Comparison of ENCODE assay signal across 14 mouse cellular contexts in genomic region chr7:143310847-143311246, GRCm38 (mm10).
DNase-seq lines count a peak whose midpoint lies in the region; ATAC-seq lines count a peak whose summit lies in the region.
"Had no signal": no experiment of that assay in that cellular context is flagged by ENCODE, and none has a peak within 500 bp of the region (broad histone marks: within the 10 kb centered on the region; RNA-seq: fewer than 3 reads in every experiment).

No protein-coding gene starts in this region.

- 0 out of 2 replicates have a peak, but pooled peaks cover 7% of the 10 kb centered on the region for H3K27me3 ChIP-seq in hindbrain, embryonic 10.5 days (ENCODE audit: insufficient read depth, poor library complexity, severe bottlenecking)
- no peaks in the 10 kb centered on the region for H3K27me3 ChIP-seq in hindbrain, embryonic 14.5 days (ENCODE audit: control insufficient read depth, insufficient read depth, low read length)
- no peaks in the 10 kb centered on the region for H3K27me3 ChIP-seq in embryonic facial prominence, embryonic 11.5 days (ENCODE audit: control insufficient read depth, insufficient read depth, low read length)
- no peaks in the 10 kb centered on the region for H3K27me3 ChIP-seq in limb, embryonic 12.5 days

- H3K27ac ChIP-seq in hindbrain, embryonic 10.5 days: peak overlapping the region; percentile 64
- no peak overlapping the region for H3K27ac ChIP-seq in hindbrain, embryonic 14.5 days
- peak overlapping the region; percentile 70 for H3K27ac ChIP-seq in embryonic facial prominence, embryonic 11.5 days (replicated peaks; ENCODE audit: low read depth, low read length)
- H3K27ac ChIP-seq in limb, embryonic 12.5 days: peak overlapping the region; percentile 78

- no peaks in the 10 kb centered on the region for H3K9me3 ChIP-seq in hindbrain, embryonic 10.5 days
- H3K9me3 ChIP-seq in hindbrain, embryonic 14.5 days (ENCODE audit: control insufficient read depth, low read length): no peaks in the 10 kb centered on the region
- no peaks in the 10 kb centered on the region for H3K9me3 ChIP-seq in embryonic facial prominence, embryonic 11.5 days (replicated peaks; ENCODE audit: control insufficient read depth, low read length)
- H3K9me3 ChIP-seq in limb, embryonic 12.5 days: no peaks in the 10 kb centered on the region
- H3K9me3 ChIP-seq: megakaryocyte, embryonic 14.5 days had no signal

- 74% methylated on average over 8 of the region's 8 CpGs for WGBS in hindbrain, embryonic 10.5 days
- WGBS in hindbrain, embryonic 14.5 days: 83% methylated on average over 8 of the region's 8 CpGs
- WGBS in embryonic facial prominence, embryonic 11.5 days: 31% methylated on average over 8 of the region's 8 CpGs
- 36% methylated on average over 8 of the region's 8 CpGs for WGBS in limb, embryonic 12.5 days

- H3K36me3 ChIP-seq in hindbrain, embryonic 10.5 days: no peaks in the 10 kb centered on the region
- no peaks in the 10 kb centered on the region for H3K36me3 ChIP-seq in hindbrain, embryonic 14.5 days (replicated peaks; ENCODE audit: control insufficient read depth, insufficient read depth)
- no peaks in the 10 kb centered on the region for H3K36me3 ChIP-seq in embryonic facial prominence, embryonic 11.5 days (replicated peaks; ENCODE audit: control insufficient read depth, insufficient read depth, low read depth, low read length)
- no peaks in the 10 kb centered on the region for H3K36me3 ChIP-seq in limb, embryonic 12.5 days

- no peak for DNase-seq in hindbrain, embryonic 10.5 days (ENCODE audit: low spot score)
- DNase-seq in hindbrain, embryonic 14.5 days (ENCODE audit: low spot score): no peak
- peak; percentile 54 for DNase-seq in embryo, embryonic 10.5 days (ENCODE audit: low spot score)
- peak; percentile 84 for DNase-seq in embryonic facial prominence, embryonic 11.5 days (ENCODE audit: low spot score)
- DNase-seq in retina, postnatal 1 day: no peak
- DNase-seq in adrenal gland, adult 18-20 months (ENCODE audit: low spot score in 2 of 2): no peak
- DNase-seq: cerebellum, postnatal 36 days; heart, adult 18-20 months; layer of hippocampus, postnatal 36 days; lung, adult 2 months; right cerebral cortex, postnatal 14 days had no signal

- H3K9ac ChIP-seq in hindbrain, embryonic 14.5 days: no peak overlapping the region
- no peak overlapping the region; the same call in 1 of the 2 replicates for H3K9ac ChIP-seq in embryonic facial prominence, embryonic 11.5 days (replicated peaks; ENCODE audit: low read length)
- no peak overlapping the region for H3K9ac ChIP-seq in limb, embryonic 12.5 days (replicated peaks)

- H3K4me2 ChIP-seq in hindbrain, embryonic 14.5 days (replicated peaks): no peak overlapping the region
- H3K4me2 ChIP-seq in embryonic facial prominence, embryonic 11.5 days (ENCODE audit: low read depth, low read length): no peak overlapping the region
- no peak overlapping the region for H3K4me2 ChIP-seq in limb, embryonic 12.5 days

- ATAC-seq in hindbrain, embryonic 14.5 days (ENCODE audit: low FRiP score): no peak
- peak; percentile 69; the same call in 1 of the 2 replicates for ATAC-seq in embryonic facial prominence, embryonic 11.5 days (replicated peaks; ENCODE audit: insufficient number of reproducible peaks, low FRiP score, low TSS enrichment, low read depth)
- ATAC-seq in limb, embryonic 12.5 days (ENCODE audit: insufficient number of reproducible peaks, insufficient read depth, low FRiP score, low TSS enrichment, low read depth): no peak
- ATAC-seq: CD4-positive, CD25-positive, alpha-beta regulatory T cell, adult 4 months had no signal

- no peak overlapping the region for H3K4me3 ChIP-seq in hindbrain, embryonic 10.5 days
- no peak overlapping the region for H3K4me3 ChIP-seq in hindbrain, embryonic 14.5 days (replicated peaks; ENCODE audit: low read length)
- H3K4me3 ChIP-seq in embryonic facial prominence, embryonic 11.5 days (ENCODE audit: low read depth, low read length): no peak overlapping the region
- H3K4me3 ChIP-seq in limb, embryonic 12.5 days (replicated peaks): no peak overlapping the region
- H3K4me3 ChIP-seq: megakaryocyte, embryonic 14.5 days had no signal

- H3K4me1 ChIP-seq in hindbrain, embryonic 10.5 days (replicated peaks): peaks cover 46% of the 10 kb centered on the region
- H3K4me1 ChIP-seq in hindbrain, embryonic 14.5 days (replicated peaks; ENCODE audit: control insufficient read depth, insufficient read depth, low read length): peaks cover 2% of the 10 kb centered on the region
- no peaks in the 10 kb centered on the region; the same call in 1 of the 2 replicates for H3K4me1 ChIP-seq in embryonic facial prominence, embryonic 11.5 days (ENCODE audit: control insufficient read depth, insufficient read depth, low read length)
- peaks cover 36% of the 10 kb centered on the region for H3K4me1 ChIP-seq in limb, embryonic 12.5 days (replicated peaks)
- H3K4me1 ChIP-seq: megakaryocyte, embryonic 14.5 days had no signal

Comparison
In these comparisons a context has a peak if more than half of its experiments do, and no peak if none do; other contexts are left out.
1. DNase-seq: peak in embryo, embryonic 10.5 days (single experiment) and embryonic facial prominence, embryonic 11.5 days (single experiment); none in hindbrain, embryonic 10.5 days (single experiment), hindbrain, embryonic 14.5 days (single experiment), retina, postnatal 1 day (single experiment) and adrenal gland, adult 18-20 months (0 of 2).